Mouse (Mus musculus): Measurements from ENCODE around the gene Grin2a. TPM values are rescaled to one million over a fixed set of nuclear protein-coding genes. Genes with fewer than 3 reads are reported as not detected.

Grin2a gene
- polyA plus RNA-seq, 1 experiment: 39.1 TPM

GRCm38 (mm10) chr16:9532843-9533532, 462.4 kb downstream of the Grin2a start:
- Histone ChIP-seq H3K27ac (ENCODE audit: insufficient read depth, low read length) (no peak overlapping the region), H3K4me1 (ENCODE audit: control insufficient read depth, insufficient read depth, low read length) (no peaks in the 10 kb centered on the region; the same call in 1 of the 2 replicates), H3K4me3 (ENCODE audit: insufficient read depth, low read length) (no peak overlapping the region)
- no peak for TF ChIP-seq POLR2A (IDR thresholded peaks at IDR 0.05; ENCODE audit: extremely low read depth, insufficient read depth, low read length)
- no peak for TF ChIP-seq CTCF (IDR thresholded peaks at IDR 0.05; ENCODE audit: extremely low read depth, insufficient read depth, low read length)

GRCm38 (mm10) chr16:9527214-9527613, 468.1 kb downstream of the Grin2a start:
- no peak overlapping the region for H3K27ac ChIP-seq (ENCODE audit: insufficient read depth, low read length)
- no peak for TF ChIP-seq POLR2A (IDR thresholded peaks at IDR 0.05; ENCODE audit: extremely low read depth, insufficient read depth, low read length)
- no peak overlapping the region for H3K4me3 ChIP-seq (ENCODE audit: insufficient read depth, low read length)
- 0 out of 2 replicates have a peak, but pooled peaks cover 4% of the 10 kb centered on the region for H3K4me1 ChIP-seq (ENCODE audit: control insufficient read depth, insufficient read depth, low read length)

DNA sequence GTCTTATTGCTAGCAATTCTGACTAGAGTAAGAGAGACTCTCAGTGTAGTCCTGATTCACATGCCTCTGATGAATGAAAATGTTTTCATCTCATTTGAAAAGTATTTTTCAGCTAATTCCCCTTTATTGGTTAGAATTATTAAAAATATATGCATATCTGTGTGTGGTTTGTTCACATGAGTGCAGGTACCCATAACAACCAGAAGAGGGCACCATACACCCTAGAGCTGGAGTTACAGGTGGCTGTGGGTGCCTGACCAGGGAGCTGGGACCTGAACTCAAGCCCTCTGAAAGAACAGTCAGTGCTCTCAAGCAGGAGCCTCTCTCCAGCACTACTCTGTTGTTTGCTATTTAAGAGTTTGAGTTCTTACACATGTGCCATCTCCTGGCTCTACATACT, 472.0 kb downstream of the Grin2a start:
- TF ChIP-seq CTCF (IDR thresholded peaks at IDR 0.05; ENCODE audit: extremely low read depth, insufficient read depth, low read length): no peak
- H3K4me1 ChIP-seq (ENCODE audit: control insufficient read depth, insufficient read depth, low read length): 0 out of 2 replicates have a peak, but pooled peaks cover 4% of the 10 kb centered on the region
- no peak overlapping the region for H3K4me3 ChIP-seq (ENCODE audit: insufficient read depth, low read length)
- H3K27ac ChIP-seq (ENCODE audit: insufficient read depth, low read length): no peak overlapping the region

Other genes starting within 250 kb of the Grin2a start
- 0.19 TPM in 1 of 2 replicates, not detected in the other for gene Rpl39l, start 174.7 kb upstream of the Grin2a start, polyA plus RNA-seq (2012; rRNA removed)
- gene Atf7ip2, start 197.2 kb upstream of the Grin2a start, polyA plus RNA-seq (2012; rRNA removed): 0.13 TPM in 1 of 2 replicates, not detected in the other